Mouse (Mus musculus) heart, adult 11 months (tissue): ENCODE results near the gene CN725425.

Source experiments
- DNase-seq: peaks from one replicate; pipeline ENCODE4 v3.0.0; 2022

CN725425 gene

DNA sequence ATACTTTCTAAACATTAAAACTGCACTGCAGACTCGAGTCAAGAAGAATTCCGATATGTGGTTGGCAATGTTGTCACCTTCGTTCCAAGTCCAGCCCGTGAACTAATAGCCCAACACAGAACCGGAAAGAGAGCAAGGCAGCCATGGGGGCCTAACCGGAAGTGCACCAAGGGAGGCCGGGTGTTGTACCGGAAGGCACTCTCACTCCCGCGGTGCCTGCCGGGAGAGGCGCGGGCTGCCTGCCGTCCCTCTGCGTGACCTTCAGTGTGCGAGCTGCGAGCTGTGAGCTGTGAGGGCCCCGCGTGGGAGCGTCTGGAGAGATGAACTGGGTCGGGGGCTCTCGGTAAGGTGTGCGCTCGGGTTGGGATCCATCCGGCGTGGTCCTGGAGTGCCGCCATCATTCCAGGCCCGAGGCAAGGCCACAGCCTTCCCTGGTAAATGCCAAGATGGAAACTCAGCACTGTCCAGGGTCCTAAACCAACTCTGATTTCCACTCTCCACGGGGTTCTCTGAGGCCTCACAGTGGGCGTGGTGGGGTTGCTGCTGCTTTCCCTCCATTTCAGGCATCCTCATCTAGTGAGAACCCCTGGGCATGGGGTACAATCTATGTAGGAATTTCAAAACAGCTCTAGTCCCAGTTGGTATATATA lies at the start of gene CN725425:
Gene CN725425 (plus strand): TSS at position 239 of the 650 bp plus-strand sequence.
- no peak for DNase-seq

DNA sequence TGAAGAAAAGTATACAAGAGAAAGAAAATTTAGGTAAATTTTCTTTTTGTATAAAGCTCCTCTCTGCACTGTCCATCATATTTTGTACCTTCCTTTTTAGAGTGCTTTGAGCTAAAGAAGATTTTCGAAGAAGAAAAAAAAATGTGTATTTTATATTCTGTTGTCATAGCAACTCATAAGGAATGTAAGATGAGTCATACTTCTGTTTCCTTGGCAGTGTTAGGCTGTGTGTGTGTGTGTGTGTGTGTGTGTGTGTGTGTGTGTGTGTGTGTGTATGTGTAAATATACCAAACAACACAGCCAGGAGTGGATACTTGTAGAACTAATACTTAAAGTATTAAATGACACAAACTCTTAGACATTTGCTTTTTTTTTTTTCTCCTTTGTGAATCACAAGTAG lies 46.7 kb upstream of the CN725425 start:
- DNase-seq, result no peak

DNA sequence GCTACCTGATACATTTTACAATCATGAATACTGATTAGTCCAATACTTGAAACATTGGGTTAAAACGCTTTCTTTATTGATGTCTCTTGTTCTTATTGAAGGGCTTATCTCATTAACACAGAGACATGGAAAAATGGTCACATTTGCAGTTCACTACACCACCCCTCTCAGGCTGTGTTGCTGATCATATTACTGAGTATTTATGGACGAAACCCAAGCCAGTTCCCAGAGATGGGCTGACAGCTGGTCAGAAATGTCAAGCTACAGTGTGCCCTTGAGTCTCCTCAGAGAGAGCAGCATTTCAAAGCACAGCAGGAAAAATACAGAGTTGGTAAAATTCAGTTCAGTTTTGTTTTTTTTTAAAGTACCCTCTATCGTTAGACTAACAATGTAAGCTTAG lies 46.0 kb upstream of the CN725425 start:
- DNase-seq, result no peak

DNA sequence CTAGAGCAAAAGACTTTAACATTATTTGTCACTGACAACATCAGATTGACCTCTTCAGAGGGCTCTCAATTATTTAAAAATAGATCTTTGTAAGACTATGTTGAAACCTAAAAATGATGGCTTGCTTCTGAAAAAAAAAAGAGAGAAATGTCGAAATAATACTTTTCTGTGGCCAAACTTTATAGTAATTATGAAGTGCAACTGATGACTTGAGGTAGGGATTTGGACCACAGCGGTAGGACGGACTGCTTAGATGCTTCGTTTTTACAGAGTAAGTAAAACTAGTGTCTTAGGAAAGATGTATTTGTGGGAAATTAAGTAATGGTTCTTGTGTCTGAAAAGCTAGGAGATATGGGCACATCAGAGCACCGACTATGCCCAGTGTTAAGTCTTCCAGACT lies 38.1 kb upstream of the CN725425 start:
- DNase-seq, result no peak

- DNase-seq, result no peak
Measured at GRCm38 (mm10) chr15:91163454-91163853, 35.8 kb upstream of the CN725425 start.

DNA sequence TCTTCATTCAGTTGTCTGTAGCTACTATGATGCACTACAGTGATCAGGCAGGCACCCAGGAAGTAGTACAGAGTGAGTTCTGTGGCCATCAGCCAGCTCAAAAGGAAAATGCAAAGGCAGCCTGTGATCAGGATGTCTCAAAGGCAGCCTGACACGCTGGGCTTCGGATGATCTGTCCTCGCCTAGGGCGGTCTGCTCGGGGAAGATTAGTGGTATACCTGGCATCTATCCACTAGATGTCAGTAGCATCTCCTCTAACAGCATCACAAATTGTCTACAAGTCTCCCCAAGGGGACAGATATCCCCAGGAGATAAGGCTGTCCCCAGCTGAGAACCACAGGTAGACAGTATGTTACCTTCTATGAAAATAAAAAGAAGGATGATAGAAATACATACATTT lies 34.3 kb upstream of the CN725425 start:
- no peak for DNase-seq

DNA sequence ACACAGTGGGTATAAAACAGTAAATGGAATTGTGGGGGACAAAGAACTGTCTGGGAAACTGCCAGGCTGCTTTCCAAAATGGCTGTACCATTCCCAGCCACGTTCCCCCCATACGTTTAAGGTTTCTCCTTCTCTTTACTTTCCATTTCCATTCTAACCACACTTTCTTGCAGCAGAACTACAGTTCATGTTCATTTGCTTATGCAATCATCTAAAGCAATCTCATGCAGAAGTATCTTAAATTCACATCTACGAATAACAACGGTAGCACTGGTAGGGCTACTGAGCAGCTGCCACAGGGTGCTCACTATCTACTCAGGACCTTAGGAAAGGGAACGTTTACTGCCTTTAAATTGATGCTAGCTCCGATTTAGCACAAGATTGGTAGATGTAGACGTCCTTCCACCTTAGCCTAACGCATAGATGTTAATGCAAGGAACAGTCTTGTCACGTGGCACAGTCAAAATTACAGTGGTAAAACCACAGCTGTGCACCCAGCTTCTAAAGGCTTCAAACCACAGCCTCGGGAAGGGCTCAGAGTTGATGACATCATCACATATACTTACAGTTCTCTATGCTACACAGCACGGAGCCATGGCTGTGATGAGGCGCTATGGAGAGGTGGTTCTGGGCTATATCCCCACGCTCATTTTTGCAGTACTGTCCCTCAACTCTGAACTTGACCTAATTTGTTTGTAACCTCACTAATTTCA lies 31.3 kb upstream of the CN725425 start:
- DNase-seq, result no peak

DNA sequence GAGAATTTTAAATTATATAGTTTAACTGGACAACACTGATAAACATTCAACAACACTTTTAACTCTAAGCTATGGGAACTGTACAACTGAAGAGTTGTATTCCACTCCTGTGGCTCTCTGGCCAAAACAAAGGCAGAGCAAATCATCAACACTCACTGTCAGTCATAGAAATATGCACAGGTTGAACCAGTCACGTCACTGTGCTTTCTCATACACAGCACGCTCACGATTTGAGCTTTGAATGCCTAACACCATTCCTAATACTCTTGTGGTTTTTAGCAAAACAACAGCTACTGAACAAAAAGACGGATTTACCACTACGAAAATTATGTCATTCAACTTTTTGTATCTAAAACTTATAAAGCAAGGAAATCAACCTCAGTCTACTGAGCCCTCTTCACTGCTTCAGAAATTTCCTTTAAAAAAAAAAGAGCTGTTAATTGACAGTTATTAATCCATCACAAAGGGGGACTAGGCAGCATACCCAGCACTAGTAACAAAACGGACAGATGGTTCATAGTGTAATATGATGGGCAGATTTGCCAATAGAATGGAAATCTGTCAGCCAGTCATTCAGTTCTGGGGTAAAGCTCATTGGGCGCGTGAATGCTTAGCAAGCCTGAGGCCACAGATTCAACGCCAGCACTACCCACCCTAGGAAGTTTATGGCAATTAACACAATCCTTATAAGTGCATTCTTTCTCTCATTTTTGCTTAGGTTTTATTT lies 28.5 kb upstream of the CN725425 start:
- no peak for DNase-seq

GRCm38 (mm10) chr15:91171332-91171731 lies 28.0 kb upstream of the CN725425 start:
- no peak for DNase-seq

DNA sequence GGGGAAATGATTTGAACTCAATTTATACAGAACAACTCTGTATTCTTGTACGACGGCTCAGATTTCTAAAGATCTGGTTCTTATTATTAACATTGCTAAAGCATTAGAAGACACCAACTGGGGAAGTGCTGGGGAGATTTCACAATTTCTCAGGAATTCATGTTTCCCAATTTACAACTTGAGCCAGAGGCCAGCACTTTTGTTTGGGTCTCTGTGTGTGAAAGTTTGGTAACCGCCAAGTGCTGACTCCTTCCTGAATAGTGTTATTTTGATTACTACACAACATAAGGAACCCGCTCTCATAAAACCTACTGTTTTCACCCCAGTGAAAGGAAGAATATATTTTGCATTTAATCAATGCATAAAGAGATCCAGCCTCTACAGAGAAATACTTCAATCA lies 27.1 kb upstream of the CN725425 start:
- peak; percentile 90 for DNase-seq

DNA sequence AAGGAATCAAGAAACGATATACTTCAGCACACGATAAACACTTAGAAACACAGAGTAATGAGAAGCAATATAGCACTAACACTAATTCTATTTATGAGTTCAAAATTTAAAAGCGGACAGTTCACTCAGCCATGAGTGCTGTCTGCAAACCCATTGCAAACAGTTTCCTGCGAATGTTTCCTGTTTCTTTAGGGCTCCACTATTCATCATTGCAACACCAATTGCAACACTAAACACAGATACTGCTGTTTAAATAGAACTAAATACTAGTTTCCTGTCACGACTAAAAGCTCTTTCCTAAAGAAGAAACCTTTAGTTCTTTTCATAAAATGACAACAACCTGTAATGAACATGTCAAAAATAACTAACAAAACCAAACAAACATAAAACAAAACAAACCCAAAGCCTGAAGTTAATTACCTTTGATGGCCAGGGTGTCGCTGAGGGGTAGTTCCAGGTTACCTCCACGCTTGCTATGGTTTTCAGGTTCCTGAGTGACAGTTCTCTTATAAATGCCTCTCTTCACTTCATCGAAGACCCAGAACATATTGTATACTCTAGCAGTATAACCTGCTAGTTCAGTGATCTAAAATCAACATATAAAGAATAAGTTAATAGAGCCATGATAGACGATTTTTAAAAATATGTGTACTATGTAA lies 20.5 kb upstream of the CN725425 start:
- no peak for DNase-seq

DNA sequence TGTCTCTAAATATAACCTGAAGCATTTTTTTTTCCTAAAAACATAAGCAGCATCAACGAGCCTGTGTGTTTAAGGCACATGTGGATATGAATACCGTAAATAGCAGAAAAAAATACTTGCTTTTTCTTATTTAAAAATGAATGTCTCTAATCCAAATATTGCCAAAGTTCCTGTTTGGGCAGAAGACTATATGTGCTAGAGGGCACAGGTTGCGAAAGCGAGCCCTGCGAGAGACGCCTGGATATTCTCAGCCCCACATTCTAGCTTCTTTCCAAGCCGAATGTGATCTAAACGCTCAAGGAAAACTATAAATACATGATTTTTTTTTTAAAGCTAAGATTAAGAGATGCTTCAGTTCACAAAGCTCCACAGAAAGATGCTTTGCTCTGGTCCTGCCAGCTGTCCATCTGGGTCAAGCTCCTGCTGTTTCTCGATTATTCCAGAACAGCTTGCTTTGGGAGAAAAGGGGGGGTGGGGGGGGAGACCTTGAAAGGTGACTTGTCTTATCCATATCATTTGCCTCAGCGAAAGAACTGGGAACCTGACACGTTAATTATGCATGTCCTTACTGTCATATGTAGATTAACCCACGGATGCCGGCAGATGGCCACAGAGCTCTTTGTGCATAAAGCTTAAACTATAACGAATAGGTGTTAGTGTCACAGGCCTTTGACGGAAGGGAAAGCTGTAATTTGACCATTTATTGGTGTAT lies 19.2 kb upstream of the CN725425 start:
- no peak for DNase-seq

GRCm38 (mm10) chr15:91186358-91186757 lies 12.9 kb upstream of the CN725425 start:
- DNase-seq, result no peak

DNA sequence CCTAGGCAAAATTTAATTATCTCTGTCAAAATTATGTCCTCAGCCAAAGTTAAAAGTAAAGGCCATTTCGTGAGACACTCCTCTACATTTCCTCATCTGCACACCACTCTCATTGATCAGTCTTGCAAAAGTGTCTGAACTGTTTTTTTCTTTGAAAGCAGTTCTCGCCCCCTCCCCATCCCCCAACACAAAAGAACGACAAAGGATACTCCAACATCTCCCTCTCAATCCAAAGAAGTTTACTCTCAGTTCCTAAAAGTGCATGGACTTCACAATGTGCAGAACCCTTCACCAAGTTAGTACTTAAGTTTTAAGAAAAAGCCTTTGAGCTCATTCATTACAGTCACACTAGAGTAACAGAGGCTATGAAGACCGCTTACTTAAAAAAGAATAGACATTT lies 9.3 kb upstream of the CN725425 start:
- DNase-seq, result no peak

GRCm38 (mm10) chr15:91190519-91191207 lies 8.6 kb upstream of the CN725425 start:
- no peak for DNase-seq

DNA sequence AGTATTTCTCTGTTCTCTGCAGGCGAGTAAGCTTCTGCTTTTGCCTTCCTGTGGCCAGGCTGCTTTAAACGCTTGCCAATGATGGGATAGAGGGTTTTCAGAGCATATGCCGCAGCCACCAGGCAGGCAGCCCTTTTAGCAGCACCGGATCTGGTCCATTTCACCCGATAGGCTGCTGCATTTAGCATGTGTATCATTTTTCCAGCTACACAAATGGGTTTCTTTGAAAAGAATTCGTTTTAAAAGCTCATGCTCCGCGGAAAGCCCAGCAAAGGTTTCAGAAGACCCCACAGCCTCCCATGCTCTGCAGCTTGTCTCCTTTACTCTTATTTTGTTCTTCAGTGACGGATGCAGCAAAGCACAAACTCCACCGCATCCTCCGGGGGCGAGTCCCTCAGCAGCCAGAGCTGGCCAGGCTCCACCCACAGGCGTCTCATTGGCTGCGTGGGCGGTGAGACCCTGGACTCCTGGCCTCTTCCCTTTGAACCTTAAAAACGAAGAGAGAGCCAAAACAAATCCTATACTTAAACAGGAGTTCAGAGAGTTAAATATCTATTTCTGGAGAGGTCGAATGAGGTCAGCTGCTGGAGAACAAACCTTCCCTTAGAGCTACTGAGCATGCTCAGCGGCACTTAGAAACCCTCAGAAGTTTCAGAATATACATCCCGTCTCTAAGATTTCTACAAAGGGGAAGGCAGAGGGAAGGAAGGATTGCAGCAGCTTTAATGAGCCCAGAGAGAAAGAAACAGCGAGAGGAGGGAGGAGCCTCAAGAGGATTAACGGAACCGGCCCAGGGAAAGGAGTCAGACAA lies 7.7 kb upstream of the CN725425 start, which contains the start of gene Abcd2:
Gene Abcd2 (minus strand): TSS at position 388 of the 811 bp plus-strand sequence.
- DNase-seq, result peak; percentile 99

DNA sequence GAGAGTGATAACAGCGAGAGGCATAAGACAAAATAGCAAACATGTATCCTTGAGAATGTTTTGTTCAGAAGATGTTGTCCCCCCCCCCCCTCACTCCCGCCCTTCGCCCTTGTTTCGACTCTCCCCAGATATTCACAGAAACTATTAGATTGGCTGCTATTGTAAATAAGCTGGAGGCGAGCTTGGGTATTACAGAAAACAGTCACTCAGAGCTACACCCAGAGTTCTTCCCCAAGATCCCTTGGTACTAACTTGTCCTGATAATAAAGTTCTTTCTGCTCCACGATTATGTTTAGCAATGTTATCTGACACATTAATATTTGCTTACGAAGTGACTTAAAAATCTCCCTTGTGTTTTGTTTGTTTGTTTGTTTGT lies 7.1 kb upstream of the CN725425 start:
- DNase-seq, result no peak

DNA sequence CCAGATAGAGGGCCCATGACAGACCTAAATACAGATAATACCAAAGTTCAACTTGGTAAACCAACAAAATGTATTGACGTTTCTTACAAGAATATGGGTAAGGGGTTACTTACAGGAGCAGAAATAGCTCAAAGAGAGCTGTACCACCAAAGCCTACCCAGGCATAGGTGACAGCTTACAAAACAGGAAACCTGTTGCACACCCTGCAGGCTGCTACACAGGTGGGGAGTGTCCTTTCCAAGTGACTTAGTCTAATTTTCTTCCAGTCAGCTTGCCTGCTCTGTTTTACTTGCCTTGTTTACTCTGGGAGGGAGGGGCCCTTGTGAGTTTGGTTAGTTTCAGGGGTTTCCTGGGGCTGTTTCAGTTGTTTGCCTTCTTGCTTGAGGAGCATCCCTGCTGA lies 1.5 kb downstream of the CN725425 start:
- no peak for DNase-seq

DNA sequence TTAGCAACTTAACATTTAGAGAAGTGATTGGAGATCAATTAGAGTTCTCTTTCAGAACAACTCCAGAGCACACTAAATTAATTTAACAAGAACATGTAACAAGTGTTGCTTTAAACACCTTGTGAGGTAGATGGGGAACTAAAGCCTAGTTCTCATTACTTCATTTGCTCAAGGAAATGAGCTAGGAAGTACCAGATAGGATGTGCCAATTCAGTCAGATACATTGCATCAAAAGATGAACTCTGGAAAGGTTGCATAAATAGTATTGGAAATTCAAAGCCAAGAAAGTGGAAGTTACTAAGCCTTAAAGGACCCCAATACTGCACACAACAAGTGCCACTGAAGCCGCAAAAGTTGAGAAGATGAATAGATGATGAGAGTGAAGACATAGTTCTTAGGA lies 3.2 kb downstream of the CN725425 start:
- DNase-seq, result no peak

- no peak for DNase-seq
Measured at GRCm38 (mm10) chr15:91203521-91203920, 4.2 kb downstream of the CN725425 start.

DNA sequence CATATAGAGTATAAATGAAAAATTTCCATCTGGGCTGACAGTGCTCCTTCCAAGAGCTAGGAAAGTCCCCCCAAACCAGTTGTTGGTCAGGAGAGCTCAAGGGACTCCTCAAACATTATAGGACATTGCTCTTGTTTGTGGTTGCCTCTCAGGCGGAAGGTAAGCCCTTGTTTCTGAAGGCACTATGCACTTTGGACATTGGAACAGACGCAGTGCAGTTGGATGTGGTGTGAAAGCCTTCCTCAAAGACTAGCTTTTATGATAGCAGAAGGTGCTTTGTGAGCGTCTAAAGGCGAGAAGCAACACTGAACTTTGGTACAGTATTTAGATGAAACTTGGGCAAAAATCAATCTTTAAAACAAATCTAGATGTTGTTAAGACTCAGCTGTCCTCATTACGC lies 7.2 kb downstream of the CN725425 start:
- no peak for DNase-seq
